Mouse (Mus musculus) liver, postnatal 0 days (tissue): ENCODE data around the gene Arhgef3. TPM values are rescaled to one million over a fixed set of nuclear protein-coding genes. Genes with fewer than 3 reads are reported as not detected.

Experiments used
- ATAC-seq: fragments of 200-750 bp; cut with Nextera tagmentation; 2 replicates; pipeline ENCODE4 v1.8.0; 2017; ENCODE audit warnings: mild to moderate bottlenecking, moderate library complexity
- DNase-seq: peaks from one replicate; pipeline ENCODE4 v3.0.0-alpha.2; 2016
- H3K27ac ChIP-seq: fragments of 300-500 bp; sonication (generic); 2 replicates; pipeline ENCODE4 v1.5.1; 2014; ENCODE audit warnings: antibody characterized with exemption, moderate library complexity, mild to moderate bottlenecking, low read depth
- H3K27me3 ChIP-seq: fragments of 300-500 bp; sonication (generic); 2 replicates; pipeline ENCODE4 v1.6.1; 2014; ENCODE audit warnings: low read length, control low read depth, mixed read lengths; ENCODE audit not compliant: insufficient read depth
- H3K36me3 ChIP-seq: fragments of 300-500 bp; sonication (generic); replicated peaks from 2 replicates; pipeline ENCODE4 v1.6.1; 2014; ENCODE audit warnings: mild to moderate bottlenecking, control low read depth, low read length, moderate library complexity, mixed read lengths; ENCODE audit not compliant: insufficient read depth
- H3K4me1 ChIP-seq: fragments of 300-500 bp; sonication (generic); 2 replicates; pipeline ENCODE4 v1.6.1; 2014; ENCODE audit warnings: antibody characterized with exemption, mild to moderate bottlenecking, control low read depth; ENCODE audit not compliant: insufficient read depth
- H3K4me2 ChIP-seq: fragments of 300-500 bp; sonication (generic); 2 replicates; pipeline ENCODE4 v1.6.1; 2014; ENCODE audit warnings: low read depth, mild to moderate bottlenecking, low read length, moderate library complexity, mixed read lengths
- H3K4me3 ChIP-seq: fragments of 300-500 bp; sonication (generic); 2 replicates; pipeline ENCODE4 v1.5.1; 2014; ENCODE audit warnings: low read depth, low read length
- H3K9ac ChIP-seq: fragments of 300-500 bp; sonication (generic); replicated peaks from 2 replicates; pipeline ENCODE4 v1.6.1; 2014; ENCODE audit warnings: mild to moderate bottlenecking, moderate library complexity
- H3K9me3 ChIP-seq: fragments of 300-500 bp; sonication (generic); 2 replicates; pipeline ENCODE4 v1.6.1; 2016; ENCODE audit warnings: mild to moderate bottlenecking, control low read depth, low read length, mixed read lengths
- CTCF ChIP-seq: sonication (generic); IDR thresholded peaks from 2 replicates; pipeline ENCODE4 v1.5.1; 2016; ENCODE audit warnings: antibody characterized with exemption, low read depth
- EP300 ChIP-seq: IDR thresholded peaks from 2 replicates; pipeline ENCODE4 v1.6.1; 2016; ENCODE audit warnings: antibody characterized with exemption, low read depth, mild to moderate bottlenecking
- WGBS: fragments of 180-500 bp; shearing (Covaris S2); extraction: QIAGEN DNeasy Blood & Tissue Kit; methylation state at CpG from one replicate; pipeline ENCODE4 v1.1.7; 2014; ENCODE audit not compliant: insufficient replicate concordance; 5-methylcytosine and 5-hydroxymethylcytosine counted together
- polyA plus RNA-seq: library from polyadenylated mRNA; unstranded; fragments of >200 nt; fragmentation: Nextera tagmentation; extraction: Ambion mirVana; gene quantifications from 2 replicates; pipeline ENCODE4 v1.2.1, GENCODE M21; 2015

Arhgef3 gene
- polyA plus RNA-seq, 1 experiment from 2014 or later, result 11.4 TPM

DNA sequence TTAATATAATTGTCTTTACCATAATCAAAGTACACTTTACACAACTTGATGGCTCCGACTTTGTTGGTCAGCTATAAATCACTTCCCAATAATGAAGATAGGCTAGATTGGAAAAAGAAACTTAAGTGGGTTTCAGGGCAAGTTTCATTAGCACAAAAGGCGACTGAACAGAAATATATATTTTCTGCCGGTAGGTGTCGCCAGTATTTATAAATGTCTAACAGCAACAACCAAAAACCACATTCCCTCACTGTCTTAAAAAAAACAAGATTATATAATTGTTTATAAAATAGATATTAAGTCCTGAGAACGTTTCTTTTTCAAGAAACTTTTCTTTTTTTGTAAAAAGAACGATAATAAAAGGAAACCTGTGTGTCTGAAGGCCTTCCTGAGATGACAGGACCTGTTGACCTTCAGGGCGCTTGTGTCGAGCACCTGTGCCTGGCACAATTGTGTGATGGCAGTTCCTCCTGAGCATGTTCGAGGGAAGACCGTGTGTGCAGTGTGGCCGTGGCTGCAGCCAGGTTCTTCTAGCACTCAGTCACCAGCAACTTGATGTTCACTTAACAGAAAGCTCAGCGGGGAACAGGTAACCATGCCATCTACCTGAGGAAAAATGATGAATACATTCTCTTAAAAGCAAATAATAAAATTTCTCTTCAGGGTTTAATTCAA lies 223.5 kb downstream of the Arhgef3 start:
- Histone ChIP-seq H3K4me3 (peak overlapping the region; percentile 79), H3K27ac (peak overlapping the region; percentile 79; the same call in 1 of the 2 replicates), H3K9me3 (no peaks in the 10 kb centered on the region), H3K27me3 (no peaks in the 10 kb centered on the region), H3K4me1 (peaks cover 29% of the 10 kb centered on the region), H3K36me3 (no peaks in the 10 kb centered on the region), H3K9ac (peak overlapping the region; percentile 88), H3K4me2 (peak overlapping the region; percentile 93)
- TF ChIP-seq EP300 (peak; percentile 23; the same call in 1 of the 2 replicates), CTCF (peak; percentile 65)
- no peak for ATAC-seq
- peak; percentile 47 for DNase-seq
- 25% methylated on average over 12 of the region's 12 CpGs for WGBS

GRCm38 (mm10) chr14:27340682-27341415 lies 226.2 kb downstream of the Arhgef3 start:
- peaks cover 4% of the 10 kb centered on the region; the same call in 1 of the 2 replicates for H3K36me3 ChIP-seq
- H3K27me3 ChIP-seq, result no peaks in the 10 kb centered on the region
- H3K9ac ChIP-seq, result no peak overlapping the region
- no peak for TF ChIP-seq CTCF
- TF ChIP-seq EP300, result no peak
- ATAC-seq, result peak; percentile 71
- H3K4me2 ChIP-seq, result peak overlapping the region; percentile 42
- 50% methylated on average over 5 of the region's 5 CpGs for WGBS
- H3K4me1 ChIP-seq, result peaks cover 45% of the 10 kb centered on the region
- no peak overlapping the region for H3K4me3 ChIP-seq
- no peak for DNase-seq
- peak overlapping the region; percentile 84 for H3K27ac ChIP-seq
- H3K9me3 ChIP-seq, result no peaks in the 10 kb centered on the region

- no peaks in the 10 kb centered on the region for H3K27me3 ChIP-seq
- no peak for TF ChIP-seq EP300
- TF ChIP-seq CTCF, result no peak
- no peak overlapping the region for H3K4me3 ChIP-seq
- ATAC-seq, result peak; percentile 12; the same call in 1 of the 2 replicates
- H3K36me3 ChIP-seq, result peaks cover 4% of the 10 kb centered on the region; the same call in 1 of the 2 replicates
- no peaks in the 10 kb centered on the region for H3K9me3 ChIP-seq
- H3K4me1 ChIP-seq, result peaks cover 48% of the 10 kb centered on the region
- H3K4me2 ChIP-seq, result peak overlapping the region; percentile 42
- no peak overlapping the region for H3K9ac ChIP-seq
- no peak for DNase-seq
- WGBS, result 29% methylated on average over 5 of the region's 5 CpGs
- peak overlapping the region; percentile 84 for H3K27ac ChIP-seq
Observed at GRCm38 (mm10) chr14:27341486-27341885, 226.8 kb downstream of the Arhgef3 start.

DNA sequence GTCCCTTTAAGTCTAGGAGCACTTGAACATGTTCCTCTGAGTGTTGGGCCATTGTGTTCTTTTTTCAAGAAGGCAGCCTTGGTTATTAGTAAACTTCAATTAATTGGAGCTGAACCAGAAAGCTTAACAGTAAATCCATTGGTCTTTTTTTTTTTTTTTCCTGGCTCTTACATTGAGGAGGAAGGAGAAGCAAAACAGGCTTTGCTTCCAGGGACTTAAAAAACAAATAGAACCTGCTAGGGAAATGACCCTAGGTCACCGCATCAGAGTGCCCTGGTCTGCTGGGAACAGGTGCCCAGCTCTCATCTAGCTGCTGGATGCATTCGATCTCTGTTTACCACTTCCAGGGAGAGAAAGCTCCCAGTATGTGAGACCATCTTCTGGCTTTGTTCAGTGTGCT lies 227.8 kb downstream of the Arhgef3 start:
- WGBS, result 52% methylated on average over 2 of the region's 2 CpGs

DNA sequence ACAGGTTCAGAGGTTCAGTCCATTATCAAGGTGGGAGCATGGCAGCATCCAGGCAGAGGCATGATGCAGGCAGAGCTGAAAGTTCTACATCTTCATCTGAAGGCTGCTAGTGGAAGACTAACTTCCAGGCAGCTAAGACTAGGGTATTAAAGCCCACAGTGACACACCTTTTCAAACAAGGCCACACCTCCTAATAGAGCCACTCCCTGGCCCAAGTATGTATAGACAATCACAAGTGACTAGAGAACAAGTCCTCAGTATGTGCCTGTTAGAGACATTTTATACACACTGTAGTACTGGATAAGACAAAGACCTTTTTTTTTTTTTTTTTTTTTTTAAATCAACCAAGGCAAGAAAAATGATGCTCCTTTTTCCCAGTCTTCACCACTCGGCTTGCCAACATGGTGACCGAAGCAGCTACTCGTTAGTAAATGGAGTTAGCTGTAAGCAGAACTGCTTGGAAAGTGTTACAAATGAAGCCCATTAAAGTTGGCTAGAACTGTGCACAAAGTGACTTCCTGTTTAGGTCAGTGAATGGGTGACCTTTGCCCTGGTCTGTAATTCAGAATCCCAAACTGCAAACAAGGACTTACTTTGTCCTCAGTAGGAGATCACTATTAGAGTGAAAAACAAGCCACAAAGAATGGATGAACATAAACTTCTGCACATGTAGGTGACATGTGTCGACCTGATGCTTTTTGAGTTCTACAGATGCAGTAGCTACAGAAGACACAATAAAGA lies 229.7 kb downstream of the Arhgef3 start:
- WGBS, result 84% methylated on average over 4 of the region's 4 CpGs
- H3K4me2 ChIP-seq, result no peak overlapping the region

More for the DNA sequence above, 227.8 kb downstream of the Arhgef3 start:
- 0 out of 2 replicates have a peak overlapping the region, but pooled peaks have one; percentile 0 for H3K27ac ChIP-seq
- no peak for TF ChIP-seq CTCF
- TF ChIP-seq EP300, result no peak
- no peak overlapping the region for H3K9ac ChIP-seq
- no peak overlapping the region for H3K4me3 ChIP-seq
- no peaks in the 10 kb centered on the region for H3K27me3 ChIP-seq
- no peak for DNase-seq
- ATAC-seq, result no peak
- H3K36me3 ChIP-seq, result peaks cover 4% of the 10 kb centered on the region; the same call in 1 of the 2 replicates
- H3K4me2 ChIP-seq, result no peak overlapping the region
- H3K9me3 ChIP-seq, result no peaks in the 10 kb centered on the region
- peaks cover 46% of the 10 kb centered on the region for H3K4me1 ChIP-seq

More for the DNA sequence above, 229.7 kb downstream of the Arhgef3 start:
- Histone ChIP-seq H3K4me1 (peaks cover 61% of the 10 kb centered on the region), H3K4me3 (no peak overlapping the region), H3K9me3 (no peaks in the 10 kb centered on the region), H3K36me3 (peaks cover 4% of the 10 kb centered on the region; the same call in 1 of the 2 replicates), H3K27ac (peak overlapping the region; percentile 68), H3K9ac (no peak overlapping the region), H3K27me3 (no peaks in the 10 kb centered on the region)
- ATAC-seq, result no peak
- TF ChIP-seq EP300, result no peak
- no peak for TF ChIP-seq CTCF
- no peak for DNase-seq
